Mouse (Mus musculus) lung, adult 2 months (tissue): ENCODE measurements at regions not wholly inside any gene's neighbourhood (a gene's known extent, or its start where the extent isn't known, plus 50 kb on each side); places are given as distances from the start of the nearest gene placed in this dataset.

Experiments
- CTCF ChIP-seq: fragments of 200-500 bp; IDR thresholded peaks from 2 replicates; pipeline ENCODE4 v1.5.1; 2011; ENCODE audit warnings: mild to moderate bottlenecking, low read length, control low read depth; ENCODE audit not compliant: insufficient read depth
- POLR2A ChIP-seq: fragments of 200-500 bp; IDR thresholded peaks from 2 replicates; pipeline ENCODE4 v1.6.1; 2011; ENCODE audit warnings: low read depth, mild to moderate bottlenecking, control low read depth, low read length, borderline replicate concordance; ENCODE audit errors: extremely low read depth

- no peak for TF ChIP-seq CTCF
- no peak for TF ChIP-seq POLR2A
Measured at GRCm38 (mm10) chr12:25235071-25235470, 138.1 kb upstream of the Id2 start.
